Mouse (Mus musculus) heart, embryonic 15.5 days (tissue): ENCODE measurements around the gene Dpp6. TPM values are rescaled to one million over a fixed set of nuclear protein-coding genes. Genes with fewer than 3 reads are reported as not detected.

Experiments
- ATAC-seq: fragments of 200-750 bp; cut with Nextera tagmentation; replicated peaks from 2 replicates; pipeline ENCODE4 v1.8.0; 2017; ENCODE audit warnings: low read depth, moderate TSS enrichment; ENCODE audit not compliant: insufficient number of reproducible peaks, insufficient read depth, low FRiP score
- H3K27ac ChIP-seq: fragments of 300-500 bp; sonication (generic); 2 replicates; pipeline ENCODE4 v1.5.1; 2015; ENCODE audit warnings: mild to moderate bottlenecking, inconsistent platforms
- H3K27me3 ChIP-seq: fragments of 300-500 bp; sonication (generic); 2 replicates; pipeline ENCODE4 v1.6.1; 2015; ENCODE audit warnings: inconsistent platforms
- H3K36me3 ChIP-seq: fragments of 300-500 bp; sonication (generic); 2 replicates; pipeline ENCODE4 v1.6.1; 2015; ENCODE audit warnings: mild to moderate bottlenecking, inconsistent platforms
- H3K4me1 ChIP-seq: fragments of 300-500 bp; sonication (generic); replicated peaks from 2 replicates; pipeline ENCODE4 v1.6.1; 2015; ENCODE audit warnings: inconsistent platforms
- H3K4me2 ChIP-seq: fragments of 300-500 bp; sonication (generic); 2 replicates; pipeline ENCODE4 v1.6.1; 2015; ENCODE audit warnings: inconsistent platforms, mild to moderate bottlenecking, moderate library complexity
- H3K4me3 ChIP-seq: fragments of 300-500 bp; sonication (generic); 2 replicates; pipeline ENCODE4 v1.5.1; 2015; ENCODE audit warnings: mild to moderate bottlenecking, inconsistent platforms
- H3K9ac ChIP-seq: fragments of 300-500 bp; sonication (generic); 2 replicates; pipeline ENCODE4 v1.6.1; 2015; ENCODE audit warnings: mild to moderate bottlenecking, inconsistent platforms
- H3K9me3 ChIP-seq: fragments of 300-500 bp; sonication (generic); replicated peaks from 2 replicates; pipeline ENCODE4 v1.6.1; 2016; ENCODE audit warnings: inconsistent platforms
- WGBS: fragments of 180-500 bp; shearing (Covaris S2); methylation state at CpG from one replicate; pipeline ENCODE4 v1.1.7; 2015; ENCODE audit warnings: mixed read lengths; 5-methylcytosine and 5-hydroxymethylcytosine counted together
- polyA plus RNA-seq: library from polyadenylated mRNA; unstranded; fragments of >200 nt; fragmentation: Nextera tagmentation; extraction: Ambion mirVana; gene quantifications from 2 replicates; pipeline ENCODE4 v1.2.1, GENCODE M21; 2015

The Dpp6 gene
- polyA plus RNA-seq, 1 experiment from 2014 or later = 0.47 TPM

DNA sequence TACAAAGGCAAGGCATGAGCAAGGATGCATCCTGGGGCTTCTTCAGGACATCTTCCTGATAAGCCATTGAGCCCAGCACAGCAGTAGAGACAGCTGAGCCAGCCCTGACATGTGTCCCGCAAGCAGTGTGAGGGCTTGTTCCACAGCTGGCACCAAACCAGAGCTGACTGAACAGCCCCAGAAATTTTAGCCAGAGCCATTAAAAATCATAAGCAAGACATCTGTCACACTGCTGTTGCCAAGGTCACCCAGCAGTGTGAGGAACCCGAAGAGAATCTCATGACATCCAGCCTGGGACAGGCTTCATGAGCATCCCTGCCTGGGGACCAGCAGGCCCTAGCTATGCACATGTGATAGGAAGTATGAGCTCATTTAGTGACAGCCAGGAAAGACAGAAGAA, 438.2 kb downstream of the Dpp6 start:
- Histone ChIP-seq H3K27me3 (no peaks in the 10 kb centered on the region), H3K9me3 (no peaks in the 10 kb centered on the region), H3K36me3 (no peaks in the 10 kb centered on the region), H3K4me2 (no peak overlapping the region), H3K4me3 (no peak overlapping the region), H3K27ac (no peak overlapping the region), H3K4me1 (no peaks in the 10 kb centered on the region), H3K9ac (no peak overlapping the region)
- no peak for ATAC-seq
- WGBS = 72% methylated on average over 2 of the region's 2 CpGs

- no peak for ATAC-seq
Observed at GRCm38 (mm10) chr5:27258636-27259035, 441.6 kb downstream of the Dpp6 start.

GRCm38 (mm10) chr5:27261746-27262727, 445.0 kb downstream of the Dpp6 start:
- Histone ChIP-seq H3K9ac (no peak overlapping the region), H3K27ac (no peak overlapping the region), H3K9me3 (no peaks in the 10 kb centered on the region), H3K27me3 (no peaks in the 10 kb centered on the region; the same call in 1 of the 2 replicates), H3K36me3 (no peaks in the 10 kb centered on the region), H3K4me3 (0 out of 2 replicates have a peak overlapping the region, but pooled peaks have one; percentile 2), H3K4me1 (no peaks in the 10 kb centered on the region), H3K4me2 (peak overlapping the region; percentile 37)
- 10% methylated on average over 27 of the region's 27 CpGs for whole genome bisulfite sequencing
- 0 out of 2 replicates have a peak, but pooled peaks have one; percentile 35 for ATAC-seq

More at GRCm38 (mm10) chr5:27258636-27259035, 441.6 kb downstream of the Dpp6 start:
- Histone ChIP-seq H3K27me3 (no peaks in the 10 kb centered on the region; the same call in 1 of the 2 replicates), H3K4me1 (no peaks in the 10 kb centered on the region), H3K4me2 (no peak overlapping the region), H3K9me3 (no peaks in the 10 kb centered on the region), H3K27ac (no peak overlapping the region), H3K4me3 (no peak overlapping the region), H3K9ac (no peak overlapping the region), H3K36me3 (no peaks in the 10 kb centered on the region)
- 68% methylated on average over 3 of the region's 3 CpGs for WGBS

GRCm38 (mm10) chr5:27262751-27263150, 445.7 kb downstream of the Dpp6 start:
- 59% methylated on average over 1 of the region's 1 CpGs for WGBS
- ATAC-seq = no peak

DNA sequence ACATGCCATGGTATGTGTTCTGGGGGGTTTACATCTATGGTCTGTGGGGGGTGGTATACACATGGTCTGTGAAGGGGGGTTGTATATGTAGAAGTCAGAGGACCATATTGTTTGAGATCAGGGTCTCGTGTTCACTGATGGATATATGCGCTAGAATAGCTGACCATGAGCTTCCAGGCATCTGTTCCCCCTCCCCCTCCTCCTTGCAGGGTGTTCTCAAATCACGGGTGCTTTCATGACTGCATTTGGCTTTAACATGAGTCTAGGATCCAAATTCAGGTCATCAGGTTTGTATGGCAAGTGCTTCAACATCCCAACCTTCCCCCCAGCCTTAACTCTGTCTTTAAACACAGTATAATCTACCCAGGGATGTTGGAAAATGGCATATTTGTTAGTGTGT, 448.3 kb downstream of the Dpp6 start:
- ATAC-seq = no peak
- Histone ChIP-seq H3K4me1 (no peaks in the 10 kb centered on the region), H3K4me2 (no peak overlapping the region), H3K27me3 (no peaks in the 10 kb centered on the region; the same call in 1 of the 2 replicates), H3K36me3 (no peaks in the 10 kb centered on the region), H3K4me3 (no peak overlapping the region), H3K9ac (no peak overlapping the region), H3K27ac (no peak overlapping the region), H3K9me3 (no peaks in the 10 kb centered on the region)
- WGBS = 77% methylated on average over 3 of the region's 3 CpGs

More at GRCm38 (mm10) chr5:27262751-27263150, 445.7 kb downstream of the Dpp6 start:
- Histone ChIP-seq H3K4me2 (no peak overlapping the region), H3K27ac (no peak overlapping the region), H3K36me3 (no peaks in the 10 kb centered on the region), H3K4me1 (no peaks in the 10 kb centered on the region), H3K4me3 (no peak overlapping the region), H3K9me3 (no peaks in the 10 kb centered on the region), H3K27me3 (no peaks in the 10 kb centered on the region; the same call in 1 of the 2 replicates), H3K9ac (no peak overlapping the region)

GRCm38 (mm10) chr5:27271336-27271735, 454.3 kb downstream of the Dpp6 start:
- Histone ChIP-seq H3K4me1 (no peaks in the 10 kb centered on the region), H3K9me3 (no peaks in the 10 kb centered on the region), H3K27ac (no peak overlapping the region), H3K27me3 (no peaks in the 10 kb centered on the region), H3K9ac (no peak overlapping the region), H3K36me3 (no peaks in the 10 kb centered on the region), H3K4me3 (no peak overlapping the region), H3K4me2 (no peak overlapping the region)
- ATAC-seq = no peak
- WGBS = 52% methylated on average over 4 of the region's 4 CpGs

GRCm38 (mm10) chr5:27274781-27275395, 457.9 kb downstream of the Dpp6 start:
- H3K9me3 ChIP-seq = no peaks in the 10 kb centered on the region
- no peaks in the 10 kb centered on the region for H3K27me3 ChIP-seq
- 61% methylated on average over 8 of the region's 8 CpGs for WGBS
- H3K36me3 ChIP-seq = no peaks in the 10 kb centered on the region
- no peaks in the 10 kb centered on the region for H3K4me1 ChIP-seq
- no peak overlapping the region for H3K27ac ChIP-seq
- no peak overlapping the region for H3K4me2 ChIP-seq
- ATAC-seq = no peak
- no peak overlapping the region for H3K9ac ChIP-seq
- no peak overlapping the region for H3K4me3 ChIP-seq

- Histone ChIP-seq H3K4me2 (no peak overlapping the region), H3K27ac (no peak overlapping the region), H3K4me3 (no peak overlapping the region), H3K27me3 (no peaks in the 10 kb centered on the region), H3K36me3 (no peaks in the 10 kb centered on the region), H3K9me3 (no peaks in the 10 kb centered on the region), H3K4me1 (no peaks in the 10 kb centered on the region), H3K9ac (no peak overlapping the region)
- ATAC-seq = no peak
- WGBS = 78% methylated on average over 1 of the region's 1 CpGs
Observed at GRCm38 (mm10) chr5:27275871-27276270, 458.9 kb downstream of the Dpp6 start.

DNA sequence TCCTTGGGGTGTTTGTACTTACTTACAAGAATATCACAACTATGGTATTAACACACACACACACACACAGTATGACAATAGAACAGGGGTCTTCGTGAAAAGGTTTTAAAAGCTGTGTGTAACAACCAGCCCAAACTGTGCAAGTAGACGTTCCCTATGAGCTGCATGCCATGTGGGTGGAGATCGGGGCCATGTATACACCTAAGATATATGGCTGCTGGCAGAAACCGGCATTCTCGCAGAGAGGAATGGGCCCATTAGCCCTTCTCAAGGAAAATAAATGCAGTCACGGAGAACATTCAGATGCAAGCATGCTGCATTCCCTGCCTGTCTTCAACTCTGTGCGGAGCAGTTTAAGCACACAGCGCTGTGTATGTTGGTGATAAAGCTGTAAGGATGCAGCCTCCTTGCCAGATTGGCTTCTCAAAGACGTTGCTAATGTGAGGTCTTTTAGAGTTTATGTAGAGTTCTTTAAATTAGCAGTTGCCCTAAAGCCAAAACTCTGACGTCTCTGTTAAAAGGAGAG, 461.2 kb downstream of the Dpp6 start:
- 70% methylated on average over 10 of the region's 10 CpGs for WGBS
- Histone ChIP-seq H3K27me3 (no peaks in the 10 kb centered on the region), H3K9ac (no peak overlapping the region), H3K36me3 (no peaks in the 10 kb centered on the region), H3K27ac (no peak overlapping the region), H3K9me3 (no peaks in the 10 kb centered on the region), H3K4me3 (no peak overlapping the region), H3K4me2 (no peak overlapping the region), H3K4me1 (no peaks in the 10 kb centered on the region)
- no peak for ATAC-seq

DNA sequence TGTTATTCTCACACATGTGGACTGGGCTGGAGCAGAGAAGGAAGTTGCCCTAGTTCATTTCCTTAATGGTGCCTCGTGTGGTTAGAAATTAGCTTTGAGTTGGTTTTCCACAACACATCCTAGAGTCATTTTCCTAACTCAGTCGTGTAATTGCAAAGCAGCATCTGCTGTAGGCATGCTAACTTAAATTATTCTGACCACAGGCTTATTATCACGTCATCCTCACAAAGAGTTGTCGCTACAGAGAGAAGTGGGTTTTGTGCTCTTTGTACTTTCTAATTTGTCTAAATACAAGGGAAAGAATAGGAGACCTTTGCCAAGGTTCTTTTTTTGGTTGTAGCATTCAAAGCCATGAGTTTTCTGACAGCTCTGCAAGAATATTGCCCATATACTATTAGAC, 469.9 kb downstream of the Dpp6 start:
- Histone ChIP-seq H3K4me1 (no peaks in the 10 kb centered on the region), H3K4me3 (no peak overlapping the region), H3K9ac (no peak overlapping the region), H3K4me2 (no peak overlapping the region), H3K27me3 (no peaks in the 10 kb centered on the region), H3K9me3 (no peaks in the 10 kb centered on the region), H3K36me3 (no peaks in the 10 kb centered on the region), H3K27ac (no peak overlapping the region)
- WGBS = 69% methylated on average over 4 of the region's 4 CpGs
- no peak for ATAC-seq

- no peak overlapping the region for H3K27ac ChIP-seq
- no peaks in the 10 kb centered on the region for H3K4me1 ChIP-seq
- H3K36me3 ChIP-seq = no peaks in the 10 kb centered on the region
- no peak overlapping the region for H3K4me3 ChIP-seq
- H3K27me3 ChIP-seq = no peaks in the 10 kb centered on the region
- no peaks in the 10 kb centered on the region for H3K9me3 ChIP-seq
- H3K9ac ChIP-seq = no peak overlapping the region
- 69% methylated on average over 8 of the region's 8 CpGs for WGBS
- ATAC-seq = no peak
- H3K4me2 ChIP-seq = no peak overlapping the region
Observed at GRCm38 (mm10) chr5:27291378-27291777, 474.4 kb downstream of the Dpp6 start.
